ENCODE assay signal across 16 mouse cellular contexts in the genomic region with DNA sequence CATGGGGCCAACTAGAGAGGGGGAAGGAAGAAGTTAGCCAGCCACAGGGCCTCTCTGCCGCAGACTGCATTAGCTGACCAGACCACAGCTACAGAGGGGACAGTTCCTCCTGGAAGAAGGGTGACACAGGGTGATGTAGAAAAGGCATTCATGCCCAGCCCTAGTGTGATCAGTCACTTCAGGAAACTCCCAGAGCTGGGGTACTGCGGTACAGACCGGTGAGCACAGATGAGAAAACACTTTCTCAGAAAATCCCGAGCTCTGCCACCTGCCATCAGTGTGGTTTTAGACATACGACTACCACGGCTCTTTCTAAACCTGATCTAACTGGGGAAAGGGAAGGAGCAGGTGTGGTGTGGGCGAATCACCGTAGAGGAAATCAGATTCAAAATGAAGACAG. TPM values are rescaled to one million over a fixed set of nuclear protein-coding genes. Genes with fewer than 3 reads are reported as not detected.
A peak's percentile ranks its signal among the peaks of the same experiment; 100 is the strongest.
DNase-seq lines count a peak whose midpoint lies in the region; ATAC-seq lines count a peak whose summit lies in the region.
"Had no signal": no experiment of that assay in that cellular context is flagged by ENCODE, and none has a peak within 500 bp of the region (broad histone marks: within the 10 kb centered on the region; RNA-seq: fewer than 3 reads in every experiment).

No protein-coding gene starts in this region.

- no peak overlapping the region for H3K9ac ChIP-seq in forebrain, embryonic 14.5 days (ENCODE audit: low read length)
- H3K9ac ChIP-seq: embryonic facial prominence, embryonic 12.5 days; forebrain, embryonic 13.5 days; intestine, embryonic 15.5 days had no signal

- peaks cover 4% of the 10 kb centered on the region; the same call in 1 of the 2 replicates for H3K36me3 ChIP-seq in splenic B cell, adult 2 months (ENCODE audit: control insufficient read depth, insufficient read depth, low read length, poor library complexity, severe bottlenecking)
- H3K36me3 ChIP-seq in forebrain, embryonic 10.5 days (replicated peaks): peaks cover 49% of the 10 kb centered on the region
- H3K36me3 ChIP-seq in forebrain, embryonic 14.5 days (ENCODE audit: control insufficient read depth, insufficient read depth, low read length): no peaks in the 10 kb centered on the region

- no peak overlapping the region for H3K27ac ChIP-seq in forebrain, embryonic 10.5 days
- H3K27ac ChIP-seq in forebrain, embryonic 14.5 days (ENCODE audit: low read depth, low read length): no peak overlapping the region
- H3K27ac ChIP-seq: embryonic facial prominence, embryonic 12.5 days; forebrain, embryonic 13.5 days; intestine, embryonic 15.5 days; limb, embryonic 10.5 days; midbrain, embryonic 10.5 days had no signal

- peaks cover 9% of the 10 kb centered on the region; the same call in 1 of the 2 replicates for H3K4me1 ChIP-seq in forebrain, embryonic 10.5 days
- H3K4me1 ChIP-seq in forebrain, embryonic 14.5 days (ENCODE audit: control insufficient read depth, insufficient read depth, low read length): no peaks in the 10 kb centered on the region
- H3K4me1 ChIP-seq: embryonic facial prominence, embryonic 12.5 days; forebrain, embryonic 13.5 days; intestine, embryonic 15.5 days; midbrain, embryonic 10.5 days had no signal

- DNase-seq in B cell, adult 2 months: peak; percentile 36 to 38
- peak; percentile 68 for DNase-seq in CD4-positive, CD25-positive, alpha-beta regulatory T cell, adult 2 months (ENCODE audit: low read depth, low spot score)
- DNase-seq in splenic B cell, adult 2 months (ENCODE audit: low read depth, low spot score): peak; percentile 59
- DNase-seq in forebrain, embryonic 10.5 days (ENCODE audit: extremely low spot score, low spot score): no peak
- DNase-seq in urinary bladder, adult 18-20 months (ENCODE audit: low spot score in 2 of 2): no peak
- no peak for DNase-seq in forebrain, embryonic 14.5 days (ENCODE audit: low spot score)
- DNase-seq: cerebellum, adult 9-11 months; gastrocnemius, postnatal 14 days; kidney, postnatal 14 days; lung, adult 2 months had no signal

- no peaks in the 10 kb centered on the region for H3K27me3 ChIP-seq in splenic B cell, adult 2 months (ENCODE audit: control insufficient read depth, insufficient read depth, low read length, poor library complexity, severe bottlenecking)
- H3K27me3 ChIP-seq in forebrain, embryonic 10.5 days (ENCODE audit: poor library complexity, severe bottlenecking): no peaks in the 10 kb centered on the region
- no peaks in the 10 kb centered on the region for H3K27me3 ChIP-seq in forebrain, embryonic 14.5 days (replicated peaks; ENCODE audit: control insufficient read depth, insufficient read depth, low read length)
- H3K27me3 ChIP-seq: embryonic facial prominence, embryonic 12.5 days; forebrain, embryonic 13.5 days; intestine, embryonic 15.5 days had no signal

- no peak overlapping the region for H3K4me3 ChIP-seq in forebrain, embryonic 10.5 days
- H3K4me3 ChIP-seq in forebrain, embryonic 14.5 days (ENCODE audit: low read depth, low read length): no peak overlapping the region
- H3K4me3 ChIP-seq: embryonic facial prominence, embryonic 12.5 days; forebrain, embryonic 13.5 days; intestine, embryonic 15.5 days; limb, embryonic 10.5 days; midbrain, embryonic 10.5 days had no signal

- no peaks in the 10 kb centered on the region for H3K9me3 ChIP-seq in forebrain, embryonic 10.5 days
- no peaks in the 10 kb centered on the region for H3K9me3 ChIP-seq in forebrain, embryonic 14.5 days (replicated peaks; ENCODE audit: control insufficient read depth, low read length)
- H3K9me3 ChIP-seq: embryonic facial prominence, embryonic 12.5 days; forebrain, embryonic 13.5 days; intestine, embryonic 15.5 days; limb, embryonic 10.5 days; midbrain, embryonic 10.5 days had no signal

- WGBS in forebrain, embryonic 10.5 days: 87% methylated on average over 8 of the region's 8 CpGs
- 80% methylated on average over 8 of the region's 8 CpGs for WGBS in forebrain, embryonic 14.5 days

- ATAC-seq in hematopoietic stem cell, adult 5-6 weeks (replicated peaks in 1 of 2; ENCODE audit: insufficient read depth in 1 of 2, low FRiP score in 2 of 2, low TSS enrichment in 1 of 2, low read depth in 1 of 2, poor library complexity in 2 of 2, severe bottlenecking in 2 of 2): peak; percentile 61 to 69
- no peak for ATAC-seq in forebrain, embryonic 14.5 days
- ATAC-seq: forebrain, embryonic 13.5 days; intestine, embryonic 15.5 days had no signal

- no peak overlapping the region for H3K4me2 ChIP-seq in forebrain, embryonic 14.5 days (ENCODE audit: low read length)
- H3K4me2 ChIP-seq: embryonic facial prominence, embryonic 12.5 days; forebrain, embryonic 13.5 days; intestine, embryonic 15.5 days had no signal

RNA-seq across cellular contexts. Expression of a gene that starts 30.1 kb away (rescaled TPM):
- total RNA-seq in hematopoietic stem cell, adult 5-6 weeks (2017): 28.5 and 36.1 TPM in 2 replicates
- polyA plus RNA-seq in forebrain, embryonic 10.5 days (2016; fragmentation: Nextera tagmentation; extraction: Ambion mirVana): 20.1 TPM in 2 replicates
- 6.8 and 7.8 TPM in 2 replicates for polyA plus RNA-seq in forebrain, embryonic 14.5 days (2014; fragmentation: Nextera tagmentation; extraction: Ambion mirVana)

Comparison
In these comparisons a context has a peak if more than half of its experiments do, and no peak if none do; other contexts are left out.
1. DNase-seq: peak in B cell, adult 2 months (2 of 2), CD4-positive, CD25-positive, alpha-beta regulatory T cell, adult 2 months (single experiment) and splenic B cell, adult 2 months (single experiment); none in forebrain, embryonic 10.5 days (single experiment), urinary bladder, adult 18-20 months (0 of 2) and forebrain, embryonic 14.5 days (single experiment).